Mouse (Mus musculus) cerebellum, adult 2 months (tissue): Measurements from ENCODE around the gene Dcaf4. TPM values are rescaled to one million over a fixed set of nuclear protein-coding genes. Genes with fewer than 3 reads are reported as not detected.

Experiments
- DNase-seq, 2 experiments: peaks; one replicate each; pipeline ENCODE4 v3.0.0; 2021
- H3K27ac ChIP-seq: fragments of 200-500 bp; 2 replicates; pipeline ENCODE4 v1.5.1; 2012; ENCODE audit warnings: low read length, control low read depth, inconsistent platforms; ENCODE audit not compliant: insufficient read depth
- H3K27me3 ChIP-seq: fragments of 200-500 bp; 2 replicates; pipeline ENCODE4 v1.6.1; 2012; ENCODE audit warnings: inconsistent platforms, mild to moderate bottlenecking, low read length, moderate library complexity; ENCODE audit not compliant: control insufficient read depth, insufficient read depth
- H3K4me1 ChIP-seq: fragments of 200-500 bp; 2 replicates; pipeline ENCODE4 v1.6.1; 2011; ENCODE audit warnings: low read length; ENCODE audit not compliant: control insufficient read depth, insufficient read depth
- H3K4me3 ChIP-seq: fragments of 200-500 bp; replicated peaks from 2 replicates; pipeline ENCODE3; 2011; ENCODE audit warnings: mild to moderate bottlenecking, low read depth, low read length, control low read depth; ENCODE audit not compliant: insufficient read depth
- CTCF ChIP-seq: fragments of 200-500 bp; IDR thresholded peaks from 2 replicates; pipeline ENCODE4 v1.5.1; 2011; ENCODE audit warnings: low read depth, mild to moderate bottlenecking, control low read depth, low read length, moderate library complexity, borderline replicate concordance; ENCODE audit not compliant: insufficient read depth
- POLR2A ChIP-seq: fragments of 200-500 bp; IDR thresholded peaks from 2 replicates; pipeline ENCODE4 v1.6.1; 2011; ENCODE audit warnings: low read length, control low read depth, borderline replicate concordance; ENCODE audit not compliant: insufficient read depth
- WGBS: fragments of 180-500 bp; shearing (Covaris S2); methylation state at CpG from one replicate; pipeline ENCODE4 v1.1.7; 2018; 5-methylcytosine and 5-hydroxymethylcytosine counted together
- polyA plus RNA-seq: library from polyadenylated mRNA; depleted of rRNA; stranded (reverse); fragments of >200 nt; gene quantifications from 2 replicates; pipeline ENCODE4 v1.2.3, GENCODE M21; 2012

Gene Dcaf4
- polyA plus RNA-seq, 1 experiment = 34.8 TPM

- 53% methylated on average over 1 of the region's 1 CpGs for WGBS
- H3K27me3 ChIP-seq = no peaks in the 10 kb centered on the region; the same call in 1 of the 2 replicates
These were observed 28.7 kb upstream of the Dcaf4 start for GRCm38 (mm10) chr12:83491609-83492008.

GRCm38 (mm10) chr12:83492808-83493207 is 27.5 kb upstream of the Dcaf4 start:
- no peak for DNase-seq
- WGBS = 79% methylated on average over 3 of the region's 3 CpGs
- Histone ChIP-seq H3K4me3 (no peak overlapping the region), H3K27ac (no peak overlapping the region), H3K27me3 (no peaks in the 10 kb centered on the region; the same call in 1 of the 2 replicates), H3K4me1 (no peaks in the 10 kb centered on the region)
- TF ChIP-seq POLR2A (no peak), CTCF (no peak)

More at GRCm38 (mm10) chr12:83491609-83492008, 28.7 kb upstream of the Dcaf4 start:
- Histone ChIP-seq H3K4me1 (no peaks in the 10 kb centered on the region), H3K4me3 (no peak overlapping the region), H3K27ac (no peak overlapping the region)
- peak in 1 of 2 experiments; percentile 18 for DNase-seq
- TF ChIP-seq CTCF (peak; percentile 35; the same call in 1 of the 2 replicates), POLR2A (no peak)

- TF ChIP-seq CTCF (no peak), POLR2A (no peak)
- Histone ChIP-seq H3K27me3 (no peaks in the 10 kb centered on the region; the same call in 1 of the 2 replicates), H3K27ac (no peak overlapping the region), H3K4me1 (no peaks in the 10 kb centered on the region; the same call in 1 of the 2 replicates), H3K4me3 (no peak overlapping the region)
- DNase-seq = no peak
- 90% methylated on average over 9 of the region's 9 CpGs for WGBS
These were observed 26.1 kb upstream of the Dcaf4 start for GRCm38 (mm10) chr12:83494196-83494595.

GRCm38 (mm10) chr12:83495248-83495960 is 24.9 kb upstream of the Dcaf4 start:
- Histone ChIP-seq H3K27me3 (no peaks in the 10 kb centered on the region; the same call in 1 of the 2 replicates), H3K4me1 (no peaks in the 10 kb centered on the region; the same call in 1 of the 2 replicates), H3K27ac (no peak overlapping the region), H3K4me3 (no peak overlapping the region)
- WGBS = 68% methylated on average over 4 of the region's 4 CpGs
- no peak for TF ChIP-seq CTCF
- no peak for TF ChIP-seq POLR2A
- no peak for DNase-seq

GRCm38 (mm10) chr12:83495961-83496282 is 24.3 kb upstream of the Dcaf4 start:
- no peak for TF ChIP-seq POLR2A
- TF ChIP-seq CTCF = no peak
- Histone ChIP-seq H3K27ac (no peak overlapping the region), H3K4me3 (no peak overlapping the region), H3K27me3 (no peaks in the 10 kb centered on the region; the same call in 1 of the 2 replicates), H3K4me1 (no peaks in the 10 kb centered on the region; the same call in 1 of the 2 replicates)
- WGBS = 85% methylated on average over 9 of the region's 9 CpGs
- DNase-seq = no peak

- H3K4me1 ChIP-seq = no peaks in the 10 kb centered on the region; the same call in 1 of the 2 replicates
- no peaks in the 10 kb centered on the region; the same call in 1 of the 2 replicates for H3K27me3 ChIP-seq
- no peak overlapping the region for H3K4me3 ChIP-seq
- TF ChIP-seq POLR2A (no peak), CTCF (no peak)
- DNase-seq = no peak
- WGBS = 100% methylated on average over 4 of the region's 4 CpGs
- no peak overlapping the region for H3K27ac ChIP-seq
These were observed 23.9 kb upstream of the Dcaf4 start for GRCm38 (mm10) chr12:83496336-83496735.

- WGBS = 92% methylated on average over 6 of the region's 6 CpGs
- no peaks in the 10 kb centered on the region; the same call in 1 of the 2 replicates for H3K27me3 ChIP-seq
- no peak overlapping the region for H3K4me3 ChIP-seq
- no peak for TF ChIP-seq POLR2A
- no peak for TF ChIP-seq CTCF
- no peak overlapping the region for H3K27ac ChIP-seq
- DNase-seq = no peak
- H3K4me1 ChIP-seq = no peaks in the 10 kb centered on the region; the same call in none of the 2 replicates
These were observed 23.5 kb upstream of the Dcaf4 start for GRCm38 (mm10) chr12:83496736-83497135.

- 90% methylated on average over 3 of the region's 3 CpGs for WGBS
- TF ChIP-seq POLR2A = no peak
- TF ChIP-seq CTCF = 0 out of 2 replicates have a peak, but pooled peaks have one; percentile 12
- Histone ChIP-seq H3K27ac (no peak overlapping the region), H3K4me3 (no peak overlapping the region), H3K27me3 (no peaks in the 10 kb centered on the region; the same call in 1 of the 2 replicates), H3K4me1 (peaks cover 4% of the 10 kb centered on the region)
- DNase-seq = no peak
These were observed 22.3 kb upstream of the Dcaf4 start for GRCm38 (mm10) chr12:83497959-83498358.

- no peak for TF ChIP-seq CTCF
- no peak for TF ChIP-seq POLR2A
- DNase-seq = no peak
- H3K27me3 ChIP-seq = no peaks in the 10 kb centered on the region; the same call in 1 of the 2 replicates
- H3K27ac ChIP-seq = no peak overlapping the region
- no peak overlapping the region for H3K4me3 ChIP-seq
- H3K4me1 ChIP-seq = peaks cover 4% of the 10 kb centered on the region
- 84% methylated on average over 5 of the region's 5 CpGs for WGBS
These were observed 21.0 kb upstream of the Dcaf4 start for GRCm38 (mm10) chr12:83499256-83499655.
